Mouse (Mus musculus) c-Kit-negative CD71-positive TER-119-positive erythroid progenitor cells, embryonic 14.5 days (primary cell): Measurements from ENCODE around the gene Dapk2.

Experiments
- DNase-seq: peaks from one replicate; pipeline ENCODE4 v3.0.0-alpha.2; 2013; ENCODE audit warnings: low read depth, low spot score

Dapk2 gene

GRCm38 (mm10) chr9:66184572-66184971 lies 26.5 kb downstream of the Dapk2 start:
- DNase-seq: no peak

GRCm38 (mm10) chr9:66186426-66186825 lies 28.4 kb downstream of the Dapk2 start:
- no peak for DNase-seq

GRCm38 (mm10) chr9:66189026-66189425 lies 31.0 kb downstream of the Dapk2 start:
- DNase-seq: no peak

DNA sequence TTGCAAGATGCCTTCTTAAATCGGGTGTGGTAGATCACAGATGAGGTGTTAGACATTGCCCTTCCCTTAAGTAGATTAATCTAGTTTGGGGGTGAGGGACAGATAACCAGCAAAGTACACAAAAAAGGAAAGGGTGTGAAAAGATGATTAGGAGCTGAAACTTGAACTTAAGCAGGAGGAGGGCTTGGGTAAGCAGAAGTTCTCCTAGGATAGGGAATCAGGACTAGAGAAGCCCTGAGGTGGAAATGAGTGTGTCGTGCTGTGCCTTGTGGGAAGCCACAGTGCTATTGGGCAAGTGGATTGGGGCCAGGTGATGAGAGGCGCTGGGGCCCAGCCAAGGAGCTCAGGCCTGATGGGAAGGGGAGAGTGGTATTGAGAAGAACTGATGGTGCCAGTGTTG lies 36.0 kb downstream of the Dapk2 start:
- no peak for DNase-seq

DNA sequence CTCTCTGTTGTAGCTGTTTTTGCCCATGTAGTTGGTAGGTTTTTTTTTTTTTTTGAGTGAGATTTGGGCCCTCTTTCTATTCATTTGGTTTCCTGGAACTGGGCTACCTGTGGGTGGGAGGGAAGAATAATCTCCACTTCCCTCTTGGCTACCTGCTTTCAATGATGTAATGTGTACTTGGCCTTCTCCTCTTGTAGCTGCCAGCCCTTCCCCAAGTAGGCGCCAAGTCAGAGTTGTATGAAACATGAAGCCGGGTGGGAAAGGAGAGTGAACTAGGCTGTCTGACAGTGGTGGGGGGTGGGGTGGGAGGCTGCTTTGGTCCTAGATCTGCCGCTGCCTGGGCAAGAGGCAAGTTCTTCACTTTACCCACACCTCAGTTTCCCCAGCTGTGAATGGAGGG lies 38.5 kb downstream of the Dapk2 start:
- DNase-seq: no peak

GRCm38 (mm10) chr9:66198533-66198932 lies 40.5 kb downstream of the Dapk2 start:
- no peak for DNase-seq

- DNase-seq: no peak
Observed at GRCm38 (mm10) chr9:66199657-66200410, 41.8 kb downstream of the Dapk2 start.

DNA sequence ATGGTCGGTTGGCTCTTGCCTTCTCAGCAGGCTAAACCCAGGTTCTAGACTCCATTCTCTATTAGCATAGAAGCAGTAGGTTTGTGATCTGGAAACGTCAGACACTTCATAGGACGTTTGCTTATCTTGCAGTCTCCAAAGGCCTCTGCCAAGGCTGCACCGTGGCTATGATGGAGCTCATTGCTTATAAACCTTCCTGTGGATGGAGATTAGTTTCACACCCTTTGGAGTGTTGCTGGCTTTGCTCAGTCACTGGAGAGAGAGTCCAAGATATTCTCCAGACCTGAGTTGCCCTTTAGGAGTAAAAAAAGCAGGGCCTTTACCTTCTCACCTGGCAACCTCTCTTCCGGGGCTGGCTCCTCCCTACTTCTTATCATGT lies 42.4 kb downstream of the Dapk2 start:
- peak; percentile 55 for DNase-seq

DNA sequence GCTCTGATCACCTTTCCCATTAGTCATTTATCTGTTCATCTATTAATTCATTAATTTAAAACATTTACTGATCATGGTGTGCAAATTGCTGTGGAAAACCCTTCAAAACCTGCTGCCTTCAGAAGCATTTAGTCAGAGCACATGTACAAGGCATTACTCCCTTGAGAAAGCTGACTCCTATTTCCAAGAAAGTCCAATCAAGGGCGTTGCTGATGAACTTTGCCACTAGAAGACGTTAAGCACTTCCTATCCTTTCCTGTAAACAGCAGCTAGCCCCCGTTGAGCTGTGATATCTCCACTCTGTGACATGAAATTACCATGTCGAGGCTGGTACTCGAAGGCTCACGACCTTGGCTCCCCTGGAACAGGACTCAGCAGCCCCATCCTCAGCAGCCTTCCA lies 43.6 kb downstream of the Dapk2 start:
- peak; percentile 43 for DNase-seq

DNA sequence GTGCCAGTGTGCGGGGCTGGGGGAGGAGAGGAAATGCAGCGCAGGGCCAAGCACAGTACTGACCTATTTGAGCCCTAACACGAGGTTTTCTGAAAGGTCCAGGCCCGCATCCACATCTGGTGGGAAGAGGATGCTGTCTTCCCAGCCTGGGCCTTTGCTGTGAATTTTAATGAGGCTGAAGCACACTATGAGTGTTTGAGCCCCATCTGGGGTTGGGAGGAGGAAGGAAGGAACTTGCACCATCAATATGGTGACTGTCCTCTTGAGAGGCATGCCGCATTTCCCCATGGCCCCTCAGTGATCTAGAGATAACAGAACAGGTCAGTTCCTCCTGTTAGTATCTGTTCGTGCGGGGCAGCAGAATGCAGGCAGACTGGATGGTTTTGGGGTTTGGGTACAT lies 44.4 kb downstream of the Dapk2 start:
- DNase-seq: no peak

- DNase-seq: no peak
Observed at GRCm38 (mm10) chr9:66205702-66206101, 47.7 kb downstream of the Dapk2 start.

DNA sequence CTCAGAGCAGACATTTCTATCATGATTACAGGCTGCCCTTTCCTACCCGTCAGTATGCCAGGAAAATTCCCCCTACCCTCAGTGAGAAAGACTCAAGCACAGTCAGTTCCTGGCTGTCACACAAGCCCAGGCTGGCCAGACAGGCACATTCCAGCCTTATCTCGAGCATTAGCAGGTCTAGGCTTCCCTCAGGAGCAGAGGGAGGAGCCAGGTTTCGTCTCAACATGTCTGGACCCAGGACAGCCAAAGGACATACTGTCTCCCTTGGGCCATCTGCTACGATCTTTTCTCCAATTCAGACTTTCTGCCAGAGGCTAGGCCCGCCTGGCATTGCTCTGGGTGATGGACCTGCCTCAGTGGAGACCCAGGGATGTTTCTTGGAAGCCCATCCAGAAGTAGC lies 48.8 kb downstream of the Dapk2 start:
- no peak for DNase-seq

- DNase-seq: no peak
Observed at GRCm38 (mm10) chr9:66211420-66211819, 53.4 kb downstream of the Dapk2 start.

DNA sequence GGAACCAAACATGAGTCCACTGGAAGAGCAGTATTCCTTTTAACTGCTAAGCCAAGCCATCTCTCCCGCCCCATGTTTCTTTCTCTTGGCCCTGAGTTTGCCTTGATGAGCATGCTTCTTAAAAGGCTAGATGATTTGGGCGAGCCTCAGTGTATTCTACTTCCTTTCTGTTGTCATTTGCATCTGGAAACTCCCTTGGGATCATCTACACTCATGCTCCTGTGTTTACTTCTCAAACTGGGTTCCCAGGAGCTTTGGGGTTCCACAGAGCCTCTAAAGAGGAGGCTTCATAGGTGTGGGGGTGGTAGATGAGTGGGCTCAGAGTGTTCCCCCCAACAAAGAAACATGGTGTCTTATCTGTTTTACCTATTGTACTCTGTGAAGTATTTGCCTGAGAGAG lies 54.1 kb downstream of the Dapk2 start:
- no peak for DNase-seq

DNA sequence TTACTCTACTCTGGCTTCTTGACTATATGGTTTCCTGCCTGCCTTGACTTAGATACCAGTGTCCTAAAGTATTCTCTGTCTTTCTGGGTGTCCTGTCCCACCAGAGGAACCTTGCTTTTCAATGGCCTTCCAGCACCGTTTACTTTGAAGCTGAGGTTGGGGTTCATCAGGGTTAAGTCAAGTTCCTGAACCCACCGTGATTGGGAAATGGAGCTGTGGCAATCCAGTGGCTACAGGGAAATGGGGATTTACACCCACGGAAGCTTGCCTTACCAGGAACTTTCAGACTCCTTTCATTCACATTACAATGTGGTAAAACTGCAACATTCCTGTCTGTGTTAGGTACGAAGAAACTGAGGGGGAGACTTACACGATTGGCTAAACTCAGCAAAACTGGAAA lies 54.8 kb downstream of the Dapk2 start:
- no peak for DNase-seq

DNA sequence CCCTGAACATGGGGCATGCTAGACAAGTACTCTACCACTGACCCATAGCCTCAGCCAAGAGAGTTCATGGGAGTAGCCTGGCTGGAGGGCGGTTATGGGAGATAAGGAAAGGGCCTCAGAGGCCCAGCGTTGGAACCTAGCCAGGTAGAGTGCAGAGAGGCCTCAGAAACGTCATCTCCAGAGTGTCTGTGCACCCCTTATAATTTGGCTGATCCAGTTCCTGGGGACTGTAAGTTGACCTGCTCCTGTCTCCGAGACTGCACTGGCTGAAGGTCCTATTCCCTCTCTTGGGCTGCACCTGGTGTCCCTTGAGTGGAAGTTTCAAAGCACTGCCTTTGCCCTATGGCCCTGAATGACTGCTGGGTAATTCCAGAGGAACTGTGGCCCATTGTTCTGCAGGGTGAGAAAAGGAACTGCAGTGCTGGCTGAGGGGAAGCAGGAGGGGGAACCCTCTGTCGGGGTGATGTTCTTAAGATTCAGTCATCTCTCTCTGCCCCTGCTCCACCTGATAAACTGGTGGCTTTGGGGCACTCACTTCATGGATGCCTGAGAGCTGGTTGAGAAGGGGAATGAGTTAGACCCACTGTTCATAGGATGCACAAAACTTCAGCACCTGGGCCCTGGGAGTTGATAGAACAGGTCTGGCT lies 55.5 kb downstream of the Dapk2 start:
- DNase-seq: peak; percentile 74

DNA sequence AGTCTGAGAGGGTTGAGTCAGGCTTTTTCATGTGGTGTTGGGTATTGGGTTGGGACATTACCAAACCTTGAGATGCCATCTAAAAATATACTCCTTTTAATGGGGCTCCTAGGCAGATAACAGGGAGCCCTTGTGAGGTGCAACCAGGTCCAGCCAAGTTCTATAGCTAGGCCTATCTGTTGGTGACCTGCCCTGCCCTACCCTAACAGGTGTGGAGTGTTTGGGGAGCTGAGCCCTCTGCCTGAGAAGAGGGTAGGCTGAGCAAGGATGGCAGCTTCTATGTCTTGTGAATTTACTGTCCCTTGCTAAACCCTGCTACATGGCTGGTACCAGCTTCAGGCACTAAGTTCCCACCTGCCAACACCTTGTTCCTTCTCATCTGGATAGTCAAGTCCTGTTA lies 57.5 kb downstream of the Dapk2 start:
- DNase-seq: no peak

DNA sequence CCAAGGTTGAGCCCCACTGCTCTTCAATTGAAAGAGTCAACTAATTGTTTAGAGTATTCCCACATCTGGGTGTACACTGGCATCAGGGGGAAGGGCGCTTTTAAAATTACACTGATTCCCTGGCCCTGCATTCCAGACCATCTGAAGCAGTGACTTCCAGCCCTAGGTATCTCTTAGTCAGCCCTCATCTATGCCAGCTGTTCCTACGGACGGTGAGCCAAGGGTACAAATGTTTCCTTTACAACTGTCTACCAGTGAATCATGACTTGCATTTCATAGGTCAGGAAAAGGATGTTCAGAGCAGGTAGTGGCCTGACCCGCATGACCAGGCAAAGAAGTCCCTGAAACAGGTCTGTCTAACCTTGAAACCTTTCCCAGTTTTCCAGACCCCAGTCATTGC lies 59.9 kb downstream of the Dapk2 start:
- no peak for DNase-seq

DNA sequence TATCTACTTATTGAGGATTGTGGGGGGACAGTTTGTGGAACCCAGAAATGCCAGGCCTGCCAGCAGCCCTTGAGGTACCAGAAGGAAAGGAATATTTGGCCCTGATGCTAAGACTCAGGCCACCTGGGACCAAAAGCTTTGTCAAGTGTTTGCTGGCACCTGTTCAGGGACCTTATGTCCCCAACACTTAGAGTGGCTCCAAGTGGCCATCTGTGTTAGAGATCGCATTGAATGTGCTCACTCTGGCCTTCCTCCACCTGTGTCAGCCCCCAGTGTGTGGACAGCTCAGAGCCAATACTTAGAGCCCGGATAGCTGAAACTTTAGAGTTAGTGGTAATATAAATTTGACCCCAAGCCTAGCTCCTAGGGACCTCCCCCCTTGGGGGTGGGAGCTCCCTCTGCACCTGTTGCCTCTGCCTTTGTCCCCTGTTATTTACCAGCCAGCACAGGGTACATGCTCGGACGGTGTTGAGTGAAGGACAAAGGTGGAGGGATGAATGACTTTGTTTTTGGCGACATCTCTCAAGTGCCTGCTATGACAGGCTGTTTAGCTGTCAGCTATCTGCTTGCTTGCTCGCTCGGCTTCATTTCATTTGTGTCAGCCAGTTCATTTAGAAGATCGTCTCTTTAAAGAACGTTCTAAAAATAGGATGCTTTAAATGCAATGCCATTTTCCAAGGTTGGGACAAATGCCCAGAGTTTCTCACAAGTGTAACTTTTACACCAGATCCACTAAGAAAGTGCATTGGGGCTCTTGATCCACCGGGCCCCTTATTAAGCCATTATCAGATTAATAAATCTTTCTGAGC lies 61.1 kb downstream of the Dapk2 start:
- DNase-seq: no peak

- DNase-seq: no peak
Observed at GRCm38 (mm10) chr9:66223872-66224271, 65.8 kb downstream of the Dapk2 start.

- DNase-seq: no peak
Observed at GRCm38 (mm10) chr9:66225737-66226485, 67.9 kb downstream of the Dapk2 start.
